Mouse (Mus musculus): ENCODE data around the gene Tlcd2. TPM values are rescaled to one million over a fixed set of nuclear protein-coding genes. Genes with fewer than 3 reads are reported as not detected.
A peak's percentile ranks its signal among the peaks of the same experiment; 100 is the strongest.

The Tlcd2 gene
- polyA plus RNA-seq, 1 experiment from 2014 or later: 1.8 TPM

DNA sequence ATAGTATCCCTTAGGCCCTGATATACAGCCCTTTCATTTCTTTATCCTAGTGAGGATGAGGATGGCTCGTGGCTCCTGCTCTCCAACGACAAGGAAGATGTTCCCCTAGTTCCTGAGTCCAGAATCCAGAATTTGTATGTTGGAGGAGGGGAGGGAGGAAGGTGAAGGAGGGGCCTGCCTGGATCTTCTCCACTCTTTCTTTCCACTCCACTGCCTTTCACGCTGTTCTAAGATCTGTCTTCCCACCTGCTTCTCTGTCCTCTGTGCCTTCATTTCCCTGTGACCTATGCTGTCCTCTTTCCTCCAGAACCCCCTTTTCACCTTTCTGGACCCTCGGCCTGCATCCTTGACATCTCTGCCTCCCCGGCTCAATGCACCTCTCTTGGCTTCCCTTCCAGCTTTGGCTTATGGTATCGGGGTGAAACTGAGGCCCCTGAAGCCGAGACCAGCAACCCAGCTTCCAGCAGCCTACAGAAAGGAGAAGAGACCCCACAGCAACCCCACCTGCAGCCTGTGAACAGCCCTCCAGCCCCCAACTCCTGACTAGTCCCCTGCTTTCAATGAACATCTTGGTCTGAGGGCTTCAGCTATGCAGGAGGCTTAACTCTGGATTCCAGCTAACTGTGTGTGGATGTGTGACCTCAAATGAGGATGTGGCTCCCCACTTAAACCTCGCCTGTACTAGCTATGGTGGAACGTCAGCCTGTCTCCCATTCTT, 50.9 kb downstream of the Tlcd2 start:
- no peak for ATAC-seq (ENCODE audit: low read depth)
- 80% methylated on average over 9 of the region's 9 CpGs for WGBS
- Histone ChIP-seq H3K36me3 (ENCODE audit: control insufficient read depth, insufficient read depth, low read length) (peaks cover 20% of the 10 kb centered on the region), H3K9me3 (ENCODE audit: control insufficient read depth, low read length) (no peaks in the 10 kb centered on the region), H3K4me2 (ENCODE audit: low read depth, low read length) (no peak overlapping the region), H3K9ac (replicated peaks; ENCODE audit: low read depth, low read length) (no peak overlapping the region), H3K27ac (ENCODE audit: low read depth, low read length) (no peak overlapping the region), H3K4me3 (ENCODE audit: low read depth, low read length) (no peak overlapping the region), H3K4me1 (ENCODE audit: control insufficient read depth, insufficient read depth, low read length) (peaks cover 8% of the 10 kb centered on the region; the same call in 1 of the 2 replicates), H3K27me3 (ENCODE audit: control insufficient read depth, insufficient read depth, low read length) (no peaks in the 10 kb centered on the region)

DNA sequence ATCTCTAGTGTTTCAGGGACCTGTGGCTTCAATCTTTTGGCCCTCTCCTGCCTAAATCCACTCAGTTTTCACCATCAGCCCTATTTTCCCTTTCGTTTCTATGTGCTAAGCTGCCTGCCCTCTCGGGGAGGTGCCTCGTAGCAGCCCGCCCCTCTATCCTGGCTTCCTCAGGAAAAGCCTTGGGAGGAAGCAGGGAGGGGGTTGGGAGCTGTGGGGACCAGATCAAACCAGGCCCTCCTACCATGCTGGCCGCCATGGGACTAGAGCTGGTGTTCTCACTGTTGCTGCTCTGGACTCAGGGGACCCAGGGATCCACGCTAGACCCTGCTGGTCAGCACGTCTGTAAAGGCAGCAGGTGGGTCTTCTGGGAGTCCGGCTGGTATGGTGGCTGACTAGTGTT, 51.8 kb downstream of the Tlcd2 start, which contains the start of gene Scarf1:
Gene Scarf1 (plus strand): TSS at position 205 of the 400 bp plus-strand sequence.
- no peak for ATAC-seq (ENCODE audit: low read depth)
- Histone ChIP-seq H3K4me2 (ENCODE audit: low read depth, low read length) (peak within 1 kb of the TSS; percentile 6; the same call in 1 of the 2 replicates), H3K4me3 (ENCODE audit: low read depth, low read length) (no peak within 1 kb of the TSS), H3K4me1 (ENCODE audit: control insufficient read depth, insufficient read depth, low read length) (peaks cover 8% of the 10 kb centered on the region; the same call in 1 of the 2 replicates), H3K27ac (ENCODE audit: low read depth, low read length) (no peak within 1 kb of the TSS), H3K36me3 (ENCODE audit: control insufficient read depth, insufficient read depth, low read length) (peaks cover 11% of the 10 kb centered on the region), H3K9ac (replicated peaks; ENCODE audit: low read depth, low read length) (no peak within 1 kb of the TSS), H3K9me3 (ENCODE audit: control insufficient read depth, low read length) (no peaks in the 10 kb centered on the region), H3K27me3 (ENCODE audit: control insufficient read depth, insufficient read depth, low read length) (no peaks in the 10 kb centered on the region)
- 58% methylated on average over 8 of the region's 8 CpGs for WGBS

DNA sequence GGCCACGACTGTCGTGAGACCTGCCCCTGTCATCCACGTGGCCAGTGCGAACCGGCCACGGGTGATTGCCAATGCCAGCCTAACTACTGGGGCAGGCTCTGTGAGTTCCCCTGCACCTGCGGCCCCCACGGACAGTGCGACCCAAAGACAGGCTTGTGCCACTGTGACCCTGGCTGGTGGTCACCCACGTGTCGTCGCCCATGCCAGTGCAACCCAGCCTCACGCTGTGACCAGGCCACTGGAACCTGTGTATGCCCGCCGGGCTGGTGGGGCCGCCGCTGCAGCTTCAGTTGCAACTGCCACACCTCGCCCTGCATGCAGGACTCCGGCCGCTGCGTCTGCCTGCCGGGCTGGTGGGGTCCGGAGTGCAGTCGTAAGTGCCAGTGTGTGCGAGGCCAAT, 53.7 kb downstream of the Tlcd2 start:
- no peak for ATAC-seq (ENCODE audit: low read depth)
- Histone ChIP-seq H3K9ac (replicated peaks; ENCODE audit: low read depth, low read length) (no peak overlapping the region), H3K4me1 (ENCODE audit: control insufficient read depth, insufficient read depth, low read length) (no peaks in the 10 kb centered on the region), H3K4me3 (ENCODE audit: low read depth, low read length) (no peak overlapping the region), H3K27me3 (ENCODE audit: control insufficient read depth, insufficient read depth, low read length) (no peaks in the 10 kb centered on the region), H3K4me2 (ENCODE audit: low read depth, low read length) (no peak overlapping the region), H3K27ac (ENCODE audit: low read depth, low read length) (no peak overlapping the region), H3K9me3 (ENCODE audit: control insufficient read depth, low read length) (no peaks in the 10 kb centered on the region), H3K36me3 (ENCODE audit: control insufficient read depth, insufficient read depth, low read length) (no peaks in the 10 kb centered on the region)
- WGBS: 90% methylated on average over 25 of the region's 25 CpGs

GRCm38 (mm10) chr11:75519834-75520633, 58.5 kb downstream of the Tlcd2 start:
- H3K27me3 ChIP-seq (ENCODE audit: control insufficient read depth, insufficient read depth, low read length): no peaks in the 10 kb centered on the region
- no peak overlapping the region for H3K4me2 ChIP-seq (ENCODE audit: low read depth, low read length)
- H3K9me3 ChIP-seq (ENCODE audit: control insufficient read depth, low read length): no peaks in the 10 kb centered on the region
- ATAC-seq (ENCODE audit: low read depth): no peak
- H3K9ac ChIP-seq (replicated peaks; ENCODE audit: low read depth, low read length): no peak overlapping the region
- WGBS: 73% methylated on average over 15 of the region's 15 CpGs
- no peak overlapping the region for H3K4me3 ChIP-seq (ENCODE audit: low read depth, low read length)
- no peak overlapping the region for H3K27ac ChIP-seq (ENCODE audit: low read depth, low read length)
- no peaks in the 10 kb centered on the region for H3K36me3 ChIP-seq (ENCODE audit: control insufficient read depth, insufficient read depth, low read length)
- no peaks in the 10 kb centered on the region for H3K4me1 ChIP-seq (ENCODE audit: control insufficient read depth, insufficient read depth, low read length)

MicroRNAs encoded within 50 kb of the gene (microRNA counts, 519-probe panel; counts per million panel counts)
- 5,355 counts per million, percentile 76 among the panel's probes with 10 or more counts for microRNA mmu-miR-22

Small RNAs within 50 kb of the gene (microRNA-seq; reads per million reads assigned to microRNA genes)
- gene Mir22: 4,196 reads per million, percentile 90 among the genes with 10 or more reads in this experiment

Other genes starting within 250 kb of the Tlcd2 start
- 41.4 and 46.5 TPM in 2 replicates for gene Rpa1, start 113.4 kb upstream of the Tlcd2 start, polyA plus RNA-seq (2014; fragmentation: Nextera tagmentation; extraction: Ambion mirVana)
- gene Smyd4, start 113.3 kb upstream of the Tlcd2 start, polyA plus RNA-seq (2014; fragmentation: Nextera tagmentation; extraction: Ambion mirVana): 15.3 and 17.7 TPM in 2 replicates
- 5.1 and 80.9 TPM in 2 replicates for gene Serpinf1, start 39.0 kb upstream of the Tlcd2 start, polyA plus RNA-seq (2014; fragmentation: Nextera tagmentation; extraction: Ambion mirVana)
- gene Serpinf2, start 22.1 kb upstream of the Tlcd2 start, polyA plus RNA-seq (2014; fragmentation: Nextera tagmentation; extraction: Ambion mirVana): 0.27 TPM in 2 replicates
- 6.3 and 7.4 TPM in 2 replicates for gene Wdr81, start 7.0 kb upstream of the Tlcd2 start, polyA plus RNA-seq (2014; fragmentation: Nextera tagmentation; extraction: Ambion mirVana)
- gene Prpf8, start 25.1 kb downstream of the Tlcd2 start, polyA plus RNA-seq (2014; fragmentation: Nextera tagmentation; extraction: Ambion mirVana): 65.0 and 82.8 TPM in 2 replicates
- gene Rilp, start 48.4 kb downstream of the Tlcd2 start, polyA plus RNA-seq (2014; fragmentation: Nextera tagmentation; extraction: Ambion mirVana): 2.8 and 3.5 TPM in 2 replicates
- 1.8 and 3.8 TPM in 2 replicates for gene Scarf1, start 51.8 kb downstream of the Tlcd2 start, polyA plus RNA-seq (2014; fragmentation: Nextera tagmentation; extraction: Ambion mirVana)
- gene Slc43a2, start 70.0 kb downstream of the Tlcd2 start, polyA plus RNA-seq (2014; fragmentation: Nextera tagmentation; extraction: Ambion mirVana): 15.5 and 17.0 TPM in 2 replicates
- 128 TPM in 2 replicates for gene Pitpna, start 126.4 kb downstream of the Tlcd2 start, polyA plus RNA-seq (2014; fragmentation: Nextera tagmentation; extraction: Ambion mirVana)
- gene Inpp5k, start 169.3 kb downstream of the Tlcd2 start, polyA plus RNA-seq (2014; fragmentation: Nextera tagmentation; extraction: Ambion mirVana): 50.0 and 57.4 TPM in 2 replicates
- gene Myo1c, start 188.8 kb downstream of the Tlcd2 start, polyA plus RNA-seq (2014; fragmentation: Nextera tagmentation; extraction: Ambion mirVana): 5.2 and 9.7 TPM in 2 replicates
- 96.5 and 120 TPM in 2 replicates for gene Crk, start 217.5 kb downstream of the Tlcd2 start, polyA plus RNA-seq (2014; fragmentation: Nextera tagmentation; extraction: Ambion mirVana)